Mouse (Mus musculus): Measurements from ENCODE around the gene Usp42. TPM values are rescaled to one million over a fixed set of nuclear protein-coding genes. Genes with fewer than 3 reads are reported as not detected.

Usp42 gene
- total RNA-seq, 2 experiments from 2014 or later, result 15.7 to 18.7 TPM

Other genes with a start within 250 kb of the Usp42 start
- 140 and 211 TPM in 2 replicates for gene Rac1, start 204.2 kb downstream of the Usp42 start, total RNA-seq (2014; fragmentation: Nextera tagmentation)
- 64.1 and 110 TPM in 2 replicates for gene Rac1, start 204.2 kb downstream of the Usp42 start, total RNA-seq (2017)
- 117 and 124 TPM in 2 replicates for gene Cyth3, start 109.8 kb downstream of the Usp42 start, total RNA-seq (2014; fragmentation: Nextera tagmentation)
- 81.7 and 94.7 TPM in 2 replicates for gene Cyth3, start 109.8 kb downstream of the Usp42 start, total RNA-seq (2017)
- gene Eif2ak1, start 85.5 kb upstream of the Usp42 start, total RNA-seq (2014; fragmentation: Nextera tagmentation), result 42.5 and 46.7 TPM in 2 replicates
- 40.8 and 64.6 TPM in 2 replicates for gene Eif2ak1, start 85.5 kb upstream of the Usp42 start, total RNA-seq (2017)
- gene Ankrd61, start 165.4 kb upstream of the Usp42 start, total RNA-seq (2014; fragmentation: Nextera tagmentation), result 1.6 TPM in 1 of 2 replicates, not detected in the other
- not detected in 2 replicates for gene Ankrd61, start 165.4 kb upstream of the Usp42 start, total RNA-seq (2017)
- 81.7 and 111 TPM in 2 replicates for gene Aimp2, start 177.6 kb upstream of the Usp42 start, total RNA-seq (2014; fragmentation: Nextera tagmentation)
- gene Aimp2, start 177.6 kb upstream of the Usp42 start, total RNA-seq (2017), result 96.0 and 132 TPM in 2 replicates
- gene Pms2, start 177.7 kb upstream of the Usp42 start, total RNA-seq (2014; fragmentation: Nextera tagmentation), result 20.5 and 35.7 TPM in 2 replicates
- gene Pms2, start 177.7 kb upstream of the Usp42 start, total RNA-seq (2017), result 39.9 and 41.4 TPM in 2 replicates
- gene Gm42421, start 195.9 kb upstream of the Usp42 start, total RNA-seq (2014; fragmentation: Nextera tagmentation), result not detected in 2 replicates
- not detected in 2 replicates for gene Gm42421, start 195.9 kb upstream of the Usp42 start, total RNA-seq (2017)
- 0.98 and 1.8 TPM in 2 replicates for gene Rsph10b, start 200.8 kb upstream of the Usp42 start, total RNA-seq (2014; fragmentation: Nextera tagmentation)
- not detected in 2 replicates for gene Rsph10b, start 200.8 kb upstream of the Usp42 start, total RNA-seq (2017)

All from megakaryocyte-erythroid progenitor cell, adult 5-6 weeks (primary cell).